Mouse (Mus musculus) liver, adult 2 months (tissue): ENCODE results near the gene Numbl.

Experiments
- CTCF ChIP-seq: fragments of 200-500 bp; IDR thresholded peaks from 2 replicates; pipeline ENCODE4 v1.5.1; 2011; ENCODE audit warnings: low read depth, low read length, control low read depth
- POLR2A ChIP-seq: fragments of 200-500 bp; IDR thresholded peaks from 2 replicates; pipeline ENCODE4 v1.6.1; 2011; ENCODE audit warnings: low read length, control low read depth; ENCODE audit not compliant: insufficient read depth; ENCODE audit errors: extremely low read depth

GRCm38 (mm10) chr7:27282225-27282624, 24.0 kb downstream of the Numbl start:
- TF ChIP-seq POLR2A, result no peak
- no peak for TF ChIP-seq CTCF
